Mouse (Mus musculus) lung, adult 2 months (tissue): ENCODE results near the gene Acvr2b.
A peak's percentile ranks its signal among the peaks of the same experiment; 100 is the strongest.

Experiments used
- CTCF ChIP-seq: fragments of 200-500 bp; IDR thresholded peaks from 2 replicates; pipeline ENCODE4 v1.5.1; 2011; ENCODE audit warnings: mild to moderate bottlenecking, low read length, control low read depth; ENCODE audit not compliant: insufficient read depth
- POLR2A ChIP-seq: fragments of 200-500 bp; IDR thresholded peaks from 2 replicates; pipeline ENCODE4 v1.6.1; 2011; ENCODE audit warnings: low read depth, mild to moderate bottlenecking, control low read depth, low read length, borderline replicate concordance; ENCODE audit errors: extremely low read depth

- TF ChIP-seq CTCF (peak; percentile 70), POLR2A (peak; percentile 69; the same call in 1 of the 2 replicates)
Measured at GRCm38 (mm10) chr9:119444738-119445429, 43.0 kb downstream of the Acvr2b start, which contains the start of gene Exog.
